Mouse (Mus musculus) frontal cortex, postnatal 14 days (tissue): ENCODE results near the gene Taok3.

ENCODE experiments used
- DNase-seq, 2 experiments: peaks; one replicate each; pipeline ENCODE4 v3.0.0; 2022; ENCODE audit warnings: low spot score in 2 of 2

Gene Taok3

DNA sequence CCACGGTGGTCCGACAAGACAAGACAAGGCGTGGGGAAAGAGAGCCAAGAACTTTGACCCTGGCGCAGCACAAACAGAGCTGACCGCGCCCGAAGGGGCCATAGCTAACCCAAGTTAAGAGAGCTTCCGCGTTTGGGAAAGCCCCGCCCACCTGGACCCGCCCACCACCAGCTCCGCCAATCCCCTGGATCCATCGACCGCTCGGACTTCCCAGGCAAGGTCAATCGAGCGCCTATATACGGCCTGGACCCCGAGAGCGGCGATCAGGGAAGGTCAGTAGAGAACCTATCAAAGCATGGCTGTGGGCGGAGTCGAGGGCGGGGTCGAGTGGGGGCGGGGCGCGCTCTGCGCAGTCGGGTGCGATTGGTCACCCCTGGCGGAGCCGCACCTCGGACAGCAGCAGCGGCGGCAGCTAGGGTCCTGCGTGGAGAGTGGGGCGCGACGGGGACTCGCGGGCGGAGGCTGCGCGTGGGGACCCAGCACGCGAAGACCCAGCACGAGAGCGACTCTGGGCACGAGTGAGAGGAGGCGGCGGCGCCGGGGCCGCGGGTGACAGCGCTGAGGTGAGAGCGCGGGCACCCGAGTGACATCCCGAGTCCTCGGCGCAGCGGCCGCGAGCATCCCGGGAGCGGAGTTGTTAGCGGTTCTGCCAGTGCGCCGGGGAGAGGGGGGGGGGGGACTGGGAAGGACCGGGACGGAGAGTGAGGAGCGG lies at the start of gene Taok3:
Gene Taok3 (plus strand): TSS at position 353 of the 712 bp plus-strand sequence.
- peak; percentile 94 to 97 for DNase-seq

- no peak for DNase-seq
These were observed 32.2 kb upstream of the Taok3 start for GRCm38 (mm10) chr5:117087718-117088117.

DNA sequence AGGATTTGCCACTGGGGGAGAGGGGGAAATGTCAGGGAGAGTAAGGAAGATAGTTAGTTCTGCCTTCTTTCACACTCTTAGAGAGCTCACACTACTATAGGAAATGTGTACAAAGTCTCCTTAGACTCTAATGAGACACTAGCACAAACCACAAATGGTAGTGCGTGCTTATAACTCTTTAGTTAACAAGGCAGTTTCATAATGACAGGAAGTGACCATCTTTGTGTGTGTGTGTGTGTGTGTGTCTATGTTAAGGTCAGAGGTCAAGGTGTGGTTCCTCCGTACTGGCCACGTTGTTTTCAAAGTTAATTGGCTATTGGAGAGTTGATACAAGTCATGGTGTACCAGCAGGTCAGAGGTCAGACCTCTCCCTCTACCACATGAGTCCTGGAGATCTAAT lies 30.8 kb upstream of the Taok3 start:
- no peak for DNase-seq

DNA sequence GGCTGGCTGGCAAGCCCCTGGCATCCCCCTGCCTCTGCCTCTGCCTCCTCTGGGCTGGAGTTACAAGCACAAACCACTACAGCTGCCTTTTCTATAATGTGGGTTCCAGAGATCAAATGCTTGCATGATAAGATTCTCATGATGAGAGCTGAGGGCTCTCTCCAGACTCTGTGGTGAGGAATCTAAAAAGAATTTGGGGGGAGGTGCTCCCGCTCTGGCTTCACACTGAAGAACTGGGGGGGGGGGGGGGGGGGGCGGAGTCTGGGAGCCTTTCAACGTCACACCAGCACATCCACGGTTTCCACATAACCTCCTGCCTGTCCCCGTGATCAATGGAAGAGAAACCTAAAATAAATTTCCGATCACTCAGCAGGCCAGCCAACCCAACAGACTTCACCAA lies 30.1 kb upstream of the Taok3 start:
- DNase-seq = no peak

GRCm38 (mm10) chr5:117094431-117094830 lies 25.5 kb upstream of the Taok3 start:
- DNase-seq = peak in 1 of 2 experiments; percentile 48

DNA sequence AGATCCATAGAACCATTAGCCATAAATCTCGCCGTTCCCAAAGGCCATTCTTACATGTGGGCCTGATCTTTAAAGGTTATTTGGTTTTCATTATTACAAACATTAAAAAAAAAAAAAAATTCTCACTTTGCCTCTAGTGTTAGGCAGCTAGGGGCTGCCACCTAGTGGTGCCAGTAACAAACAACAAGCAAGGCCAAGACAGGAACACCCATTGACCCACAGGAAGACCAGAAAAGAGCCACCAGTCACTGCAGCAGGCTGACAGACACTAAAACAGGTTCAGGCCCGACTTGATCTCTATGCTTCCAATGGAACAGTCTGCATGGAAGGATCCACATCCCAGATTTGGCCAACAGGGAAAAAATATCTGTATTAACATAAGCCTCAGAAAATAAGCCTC lies 23.2 kb upstream of the Taok3 start:
- peak in 1 of 2 experiments; percentile 37 for DNase-seq

DNA sequence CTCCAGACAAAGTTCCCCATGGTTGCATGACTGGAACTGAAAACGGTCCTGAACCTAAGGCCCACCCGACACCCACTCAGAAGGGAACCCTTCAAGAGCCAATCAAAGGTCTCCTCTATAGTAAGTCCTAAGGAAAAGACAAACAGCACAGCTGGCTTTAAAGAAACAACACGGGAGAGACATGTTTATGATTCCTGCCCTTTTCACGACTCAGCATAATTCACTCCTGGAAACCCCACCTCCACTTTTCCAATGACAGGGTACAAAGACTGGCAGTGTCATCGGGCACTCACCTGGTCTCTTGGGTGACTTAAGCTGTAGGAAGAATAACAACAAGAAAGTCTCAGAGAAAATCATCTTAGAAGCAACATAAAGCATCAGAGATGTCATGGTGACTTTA lies 20.9 kb upstream of the Taok3 start:
- no peak for DNase-seq

DNA sequence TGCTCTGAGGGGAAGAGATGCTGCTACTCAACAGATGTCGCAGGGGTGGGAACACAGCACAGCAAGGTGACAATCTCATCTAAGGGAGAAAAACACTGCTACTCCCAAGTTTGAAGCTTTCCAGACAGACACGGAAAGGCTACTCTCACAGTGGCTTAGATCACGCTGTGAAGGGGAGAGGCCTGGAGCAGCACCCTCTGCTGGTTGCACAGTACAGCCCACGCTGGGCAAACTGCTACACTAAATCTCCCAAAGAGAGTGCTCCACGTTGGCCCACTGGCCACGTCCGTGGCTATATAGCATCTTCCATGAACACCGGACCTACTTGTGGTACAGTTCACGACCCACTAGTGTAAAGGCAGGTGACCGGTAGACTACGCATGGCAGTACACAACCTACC lies 20.2 kb upstream of the Taok3 start:
- no peak for DNase-seq

DNA sequence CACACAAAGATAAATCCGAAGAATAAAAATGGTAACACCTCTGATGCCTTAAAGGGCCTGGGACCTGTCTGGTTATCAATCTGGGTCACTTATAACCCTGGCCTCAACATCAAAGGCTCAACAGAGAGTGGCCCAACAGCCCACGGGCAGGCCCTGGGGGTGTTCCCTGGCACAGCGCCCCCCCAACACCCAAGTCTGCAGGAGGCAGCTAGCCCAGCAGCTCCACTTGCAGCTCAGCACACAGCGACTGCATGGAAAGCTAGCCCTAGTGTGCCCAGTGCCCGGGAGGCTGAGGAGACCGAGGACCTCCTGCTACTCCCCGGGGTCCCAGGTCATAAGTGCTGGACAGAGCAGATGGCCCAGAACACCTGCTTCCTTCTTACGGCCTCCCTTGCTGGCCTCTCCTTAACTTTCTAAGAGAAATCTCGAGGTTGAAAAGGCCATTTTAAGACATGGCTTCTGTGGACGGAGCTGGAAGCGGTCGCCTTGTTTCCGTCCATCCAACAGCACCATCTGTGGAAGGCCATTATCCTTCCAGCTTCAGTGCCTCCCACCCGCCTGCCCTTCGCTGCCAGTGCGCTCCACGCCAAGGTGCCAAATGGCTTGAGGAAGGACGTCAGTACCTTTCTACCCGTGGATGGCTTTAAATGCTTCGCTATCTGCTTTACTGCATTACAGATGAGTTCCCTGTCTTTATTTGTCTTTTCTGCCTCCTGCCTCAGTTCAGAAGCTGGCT lies 16.6 kb upstream of the Taok3 start:
- DNase-seq = no peak

DNA sequence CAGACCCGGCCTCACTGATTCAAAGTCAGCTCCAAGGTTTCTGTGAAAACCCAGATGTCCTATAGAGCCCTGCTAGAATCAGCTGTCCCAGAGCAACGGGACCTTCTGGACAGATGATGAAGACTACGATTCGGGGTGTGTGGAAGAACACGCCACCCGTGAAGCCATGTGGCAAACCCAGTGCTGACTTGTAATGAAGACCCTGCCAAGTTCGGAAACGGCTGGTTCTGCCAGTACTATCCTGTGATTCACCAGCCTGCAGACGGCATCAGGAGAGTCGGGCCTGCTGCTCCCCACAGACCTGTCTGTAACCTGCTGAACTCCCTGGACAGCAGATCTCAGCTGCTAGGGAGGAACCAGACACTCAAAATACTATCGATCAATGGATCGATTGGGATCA lies 15.6 kb upstream of the Taok3 start:
- no peak for DNase-seq

GRCm38 (mm10) chr5:117105761-117106160 lies 14.2 kb upstream of the Taok3 start:
- no peak for DNase-seq

DNA sequence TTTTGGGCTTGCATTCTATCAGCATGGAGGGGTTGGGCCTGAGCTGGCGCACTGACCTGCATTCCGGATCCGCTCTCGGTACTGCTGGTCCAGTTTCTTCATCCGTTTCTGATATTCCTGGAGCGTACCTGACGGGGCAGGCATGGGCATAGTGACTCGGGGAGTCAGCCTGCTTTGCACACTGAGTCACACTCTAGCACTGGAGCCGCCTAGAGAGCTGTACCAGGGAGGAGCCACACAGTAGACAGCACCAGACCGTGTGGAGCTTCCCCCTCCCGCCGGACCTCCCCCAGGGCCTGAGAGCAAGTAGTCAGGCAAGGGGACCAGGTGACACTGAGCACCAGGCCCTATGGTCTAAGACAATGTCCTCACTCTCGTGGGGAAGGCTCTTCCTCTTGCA lies 11.6 kb upstream of the Taok3 start:
- DNase-seq = no peak

DNA sequence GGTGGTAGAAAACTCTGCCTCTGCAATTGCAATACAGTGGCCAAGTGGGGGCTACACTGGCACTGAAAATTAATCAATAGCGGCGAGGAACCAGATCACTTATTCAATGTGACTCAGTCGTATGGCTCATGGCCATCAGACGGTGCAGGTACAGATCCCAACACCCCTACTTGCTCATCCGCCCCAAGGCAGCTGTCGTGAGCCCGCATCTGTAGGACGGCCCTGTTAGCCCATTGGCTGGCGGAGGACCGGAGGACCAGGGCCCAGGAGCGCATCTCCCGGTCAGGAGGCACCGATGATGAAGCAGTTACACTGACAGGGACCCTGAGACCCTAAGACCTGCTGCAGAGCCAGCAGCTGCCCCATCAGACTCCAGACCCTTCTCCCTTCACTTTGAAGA lies 11.2 kb upstream of the Taok3 start:
- DNase-seq = no peak

DNA sequence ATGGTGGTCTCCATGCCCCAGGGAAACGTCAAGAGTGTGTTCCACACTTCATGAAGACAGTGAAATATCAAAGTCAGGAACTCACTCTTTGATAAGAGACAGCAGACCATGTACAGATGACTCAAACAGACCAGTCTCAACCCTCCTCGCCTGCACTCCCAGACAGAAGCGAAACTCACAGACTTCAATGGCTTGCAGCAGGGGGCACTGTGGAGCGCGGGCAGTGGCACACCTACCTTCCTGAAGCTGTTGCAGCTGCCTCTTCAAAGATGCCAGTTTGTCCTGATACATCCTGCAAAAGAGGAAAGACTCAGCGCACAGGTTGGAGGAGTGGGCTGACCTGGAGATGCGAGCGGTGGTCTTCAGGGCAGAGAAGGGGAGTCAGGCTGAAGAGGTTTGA lies 10.4 kb upstream of the Taok3 start:
- DNase-seq = no peak

- DNase-seq = no peak
These were observed 8.7 kb upstream of the Taok3 start for GRCm38 (mm10) chr5:117111064-117111773.

DNA sequence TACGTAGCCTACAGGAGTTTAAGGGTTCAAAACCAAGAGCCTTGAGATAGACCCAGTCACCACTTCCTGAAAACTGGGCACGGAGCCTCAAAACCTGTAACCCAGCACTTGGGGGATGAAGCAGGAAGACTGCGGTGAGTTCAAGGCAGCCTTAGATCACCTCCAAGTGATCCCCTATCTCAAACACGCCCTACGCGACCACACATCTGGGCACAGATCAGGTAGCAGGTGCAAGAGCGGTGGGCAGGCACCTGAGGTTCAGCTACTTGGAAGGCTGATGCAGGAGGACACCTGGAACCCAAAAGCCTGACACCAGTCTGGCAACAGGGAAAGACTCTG lies 8.2 kb upstream of the Taok3 start:
- no peak for DNase-seq

- DNase-seq = no peak
These were observed 6.6 kb upstream of the Taok3 start for GRCm38 (mm10) chr5:117113330-117113729.

DNA sequence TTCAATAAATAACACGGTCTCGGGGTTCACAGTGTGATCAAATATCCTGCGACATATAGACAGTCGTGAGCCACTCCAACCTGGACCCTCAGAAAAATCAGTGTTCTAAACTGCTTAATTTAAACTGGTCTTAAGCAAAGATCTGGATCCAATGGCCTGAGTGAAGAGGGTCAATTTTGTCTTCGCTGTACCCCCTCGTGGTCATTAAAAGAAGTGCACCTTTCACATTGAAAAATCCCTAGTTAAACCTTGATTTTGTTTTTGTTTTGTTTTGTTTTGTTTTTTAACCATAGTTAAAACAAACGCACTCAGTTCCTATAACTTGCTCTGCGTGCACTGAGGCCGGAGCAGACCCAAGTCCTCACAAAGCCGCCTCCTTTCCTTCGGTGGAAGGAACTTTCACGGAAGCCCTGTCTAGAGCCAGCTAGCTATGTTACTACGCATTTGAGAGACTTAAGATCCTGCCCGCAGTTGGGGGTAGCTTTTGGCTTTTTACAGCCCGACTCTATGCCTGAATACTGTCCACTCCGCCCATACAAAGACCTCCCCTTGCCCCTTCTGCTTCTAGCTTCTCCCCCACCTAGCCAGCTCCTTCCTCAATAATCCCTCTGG lies 5.2 kb upstream of the Taok3 start:
- DNase-seq = no peak

DNA sequence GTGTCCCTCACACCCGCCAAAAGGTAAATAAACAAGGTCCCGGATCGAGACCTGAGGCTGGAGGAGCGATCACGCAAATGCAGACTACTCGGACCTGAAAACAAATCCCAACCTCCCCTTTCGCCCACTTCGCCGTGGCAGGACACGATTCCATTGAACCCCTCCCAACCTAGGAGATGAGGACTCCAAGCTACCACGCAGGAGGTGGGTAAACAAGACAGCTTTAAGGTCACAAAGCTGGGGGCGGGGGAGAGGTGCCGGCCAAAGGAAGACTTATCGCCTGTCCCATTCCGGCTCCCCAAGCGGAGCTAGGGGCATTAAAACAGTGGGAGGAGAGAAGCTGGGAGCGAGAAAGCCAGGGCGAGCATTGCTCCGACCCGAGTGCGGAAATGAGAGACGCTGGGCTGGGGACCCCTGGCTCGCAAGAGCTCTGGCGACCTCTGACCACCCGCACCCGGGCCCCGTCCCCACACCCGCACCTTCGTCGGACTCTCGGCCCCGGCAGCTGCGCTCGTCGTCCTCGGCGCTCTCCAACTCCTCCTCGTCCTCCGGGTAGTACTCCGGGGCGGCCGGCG lies 4.6 kb upstream of the Taok3 start:
- DNase-seq = peak in 1 of 2 experiments; percentile 19

DNA sequence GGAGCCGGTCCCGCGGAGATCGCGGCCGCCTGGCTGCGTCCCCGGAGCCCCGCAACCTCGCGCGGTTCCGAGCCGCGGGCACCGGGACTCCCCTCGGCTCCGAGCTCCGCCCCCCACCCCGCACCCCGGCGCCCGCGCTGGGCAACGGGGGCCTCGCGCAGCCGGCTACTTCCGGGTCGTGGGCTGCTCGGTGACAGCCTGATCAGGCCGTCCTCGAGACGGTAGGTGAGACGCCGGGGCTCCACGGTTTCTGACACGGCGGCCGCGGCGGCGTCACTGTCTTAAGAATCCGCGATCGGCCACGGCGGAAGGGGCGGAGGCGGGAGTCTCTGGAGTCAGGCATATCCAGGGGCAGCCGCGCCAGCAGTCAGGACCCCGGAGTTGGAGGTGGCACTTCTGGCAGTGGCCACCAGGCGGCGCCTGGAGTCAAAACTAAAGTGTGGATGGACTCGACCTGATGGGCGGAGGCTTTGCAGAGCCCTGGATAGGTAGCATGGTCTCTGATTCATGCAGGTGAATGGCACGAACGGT lies 4.0 kb upstream of the Taok3 start, which contains the start of gene Suds3:
Gene Suds3 (minus strand): TSS at position 278 of the 531 bp plus-strand sequence.
- DNase-seq = peak; percentile 92 to 99

DNA sequence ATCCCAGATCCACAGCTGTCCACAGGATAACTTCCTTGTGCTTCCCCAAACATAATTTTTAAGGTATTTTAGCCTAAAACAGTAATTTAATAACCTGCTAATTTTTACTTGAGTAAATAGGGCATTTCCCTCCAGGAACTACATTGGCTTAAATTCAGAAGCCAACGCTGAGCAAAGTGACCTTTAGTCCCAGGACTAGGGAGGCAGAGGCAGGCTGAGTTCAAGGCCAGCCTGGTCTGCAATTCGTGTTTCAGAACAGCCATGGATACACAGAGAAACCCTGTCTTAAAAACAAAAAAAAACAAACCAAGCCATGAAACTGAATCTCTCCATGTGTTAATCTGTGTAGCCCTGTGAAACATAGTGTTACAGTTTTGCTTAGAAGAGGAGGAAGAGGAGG lies 3.3 kb upstream of the Taok3 start:
- no peak for DNase-seq

DNA sequence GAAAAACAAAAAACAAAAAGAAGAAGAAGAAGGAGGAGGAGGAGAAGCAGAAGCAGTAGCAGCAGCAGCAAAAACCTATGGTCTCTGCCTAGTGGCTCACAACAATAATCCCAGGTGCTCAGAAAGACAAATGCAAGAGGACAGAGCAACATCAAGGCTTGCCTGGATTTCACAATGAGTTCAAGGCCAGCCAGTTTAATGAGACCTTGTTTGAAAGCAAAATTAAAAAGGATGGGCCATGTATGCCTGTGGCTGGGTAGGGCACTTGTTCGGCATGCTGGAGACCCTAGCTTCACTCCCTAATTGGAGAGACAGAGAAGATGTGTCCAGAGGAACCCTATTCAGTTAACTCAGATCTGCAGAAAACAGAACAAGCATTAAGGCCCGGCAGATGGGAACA lies 2.7 kb upstream of the Taok3 start:
- DNase-seq = no peak
